Mouse (Mus musculus) kidney, postnatal 10 days (tissue): ENCODE data around the gene Tex47.

Experiments
- DNase-seq: peaks from one replicate; pipeline ENCODE4 v3.0.0; 2021; ENCODE audit warnings: mixed read lengths

Tex47 gene

GRCm38 (mm10) chr5:7303819-7304218 is at the start of gene Tex47:
Gene Tex47, plus strand, starts transcription at chr5:7304119.
- DNase-seq = no peak

- no peak for DNase-seq
Observed at GRCm38 (mm10) chr5:7276659-7277455, 27.1 kb upstream of the Tex47 start.

GRCm38 (mm10) chr5:7284336-7284735 is 19.6 kb upstream of the Tex47 start:
- DNase-seq = no peak

GRCm38 (mm10) chr5:7302969-7303368 is 950 bp upstream of the Tex47 start:
- DNase-seq = no peak

- no peak for DNase-seq
Observed at GRCm38 (mm10) chr5:7325594-7325993, 21.7 kb downstream of the Tex47 start.

- DNase-seq = peak; percentile 50
Observed at GRCm38 (mm10) chr5:7344145-7345010, 40.5 kb downstream of the Tex47 start, which contains the start of gene Zfp804b. Gene Zfp804b, minus strand, starts transcription at chr5:7344756.

GRCm38 (mm10) chr5:7345011-7345389 is 41.1 kb downstream of the Tex47 start:
- no peak for DNase-seq
